Mouse (Mus musculus): ENCODE measurements around the gene Bbs9. TPM values are rescaled to one million over a fixed set of nuclear protein-coding genes. Genes with fewer than 3 reads are reported as not detected.

Bbs9 gene
- polyA plus RNA-seq, 1 experiment from 2014 or later = 15.0 TPM

DNA sequence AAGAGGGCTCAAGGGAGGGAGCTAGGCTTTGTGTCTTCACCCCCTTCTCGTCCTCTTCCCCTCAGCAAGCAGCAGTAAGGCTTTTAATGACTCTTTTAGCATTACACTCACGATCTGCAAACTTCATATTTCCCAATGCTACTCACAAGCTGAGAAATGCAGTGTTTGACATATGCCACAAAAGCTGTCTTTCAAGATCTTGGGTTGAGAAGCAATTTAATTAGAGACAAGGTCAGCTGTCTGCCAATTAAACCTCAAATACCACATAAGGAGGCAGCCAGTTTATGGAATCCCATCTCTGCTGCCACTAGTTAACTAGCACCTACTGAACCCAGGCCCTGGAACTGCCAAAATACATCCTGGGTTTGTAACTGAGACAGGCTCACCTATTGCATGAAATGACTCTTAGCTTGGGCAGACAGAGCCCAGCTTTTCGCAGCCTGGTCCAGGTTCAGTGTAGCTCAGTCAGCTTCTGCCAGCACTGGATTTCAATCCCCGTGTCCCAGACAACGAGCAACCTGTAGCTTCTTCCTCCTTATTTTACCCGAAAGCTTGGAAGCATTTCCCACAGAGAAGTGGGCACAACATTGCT, 278.7 kb downstream of the Bbs9 start:
- 70% methylated on average over 6 of the region's 6 CpGs for WGBS
- no peaks in the 10 kb centered on the region for H3K9me3 ChIP-seq (replicated peaks; ENCODE audit: control insufficient read depth, low read length)

DNA sequence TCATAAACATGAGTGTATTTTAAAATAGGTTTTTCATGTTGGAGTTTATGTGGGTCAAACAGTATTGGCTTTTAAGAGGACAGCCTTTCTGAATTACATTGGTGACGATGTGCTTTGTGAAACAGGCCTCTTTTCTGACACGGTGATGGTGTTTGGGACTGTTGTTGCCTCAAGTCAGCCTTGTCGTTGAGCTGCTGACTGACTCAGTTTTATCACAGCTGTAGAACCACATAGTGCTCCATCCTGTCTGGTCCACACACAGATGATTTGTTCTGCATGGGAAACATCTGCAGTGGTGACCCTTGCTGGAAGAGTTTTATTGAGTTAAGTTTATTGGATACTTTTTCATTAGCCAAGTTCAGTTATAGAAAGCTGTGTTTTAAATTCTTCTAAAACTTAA, 283.0 kb downstream of the Bbs9 start:
- DNase-seq (ENCODE audit: low spot score) (no peak), ATAC-seq (replicated peaks; ENCODE audit: insufficient number of reproducible peaks, low FRiP score, low TSS enrichment, low read depth) (no peak)
- Histone ChIP-seq H3K27ac (replicated peaks; ENCODE audit: low read depth, low read length) (no peak overlapping the region), H3K27me3 (ENCODE audit: control insufficient read depth, insufficient read depth, low read length) (no peaks in the 10 kb centered on the region), H3K4me2 (ENCODE audit: low read depth, low read length) (no peak overlapping the region), H3K4me1 (ENCODE audit: control insufficient read depth, insufficient read depth, low read length) (no peaks in the 10 kb centered on the region), H3K9ac (replicated peaks; ENCODE audit: low read length) (no peak overlapping the region), H3K9me3 (replicated peaks; ENCODE audit: control insufficient read depth, low read length) (no peaks in the 10 kb centered on the region), H3K4me3 (ENCODE audit: low read depth, low read length) (no peak overlapping the region), H3K36me3 (replicated peaks; ENCODE audit: control insufficient read depth, insufficient read depth, low read depth, low read length) (no peaks in the 10 kb centered on the region)
- 71% methylated on average over 3 of the region's 3 CpGs for WGBS

More for the DNA sequence above, 278.7 kb downstream of the Bbs9 start:
- H3K36me3 ChIP-seq (replicated peaks; ENCODE audit: control insufficient read depth, insufficient read depth, low read depth, low read length) = no peaks in the 10 kb centered on the region
- H3K4me3 ChIP-seq (ENCODE audit: low read depth, low read length) = no peak overlapping the region
- H3K9ac ChIP-seq (replicated peaks; ENCODE audit: low read length) = no peak overlapping the region
- no peak overlapping the region for H3K4me2 ChIP-seq (ENCODE audit: low read depth, low read length)
- no peak for ATAC-seq (replicated peaks; ENCODE audit: insufficient number of reproducible peaks, low FRiP score, low TSS enrichment, low read depth)
- H3K27me3 ChIP-seq (ENCODE audit: control insufficient read depth, insufficient read depth, low read length) = no peaks in the 10 kb centered on the region
- H3K4me1 ChIP-seq (ENCODE audit: control insufficient read depth, insufficient read depth, low read length) = no peaks in the 10 kb centered on the region
- no peak for DNase-seq (ENCODE audit: low spot score)
- no peak overlapping the region for H3K27ac ChIP-seq (replicated peaks; ENCODE audit: low read depth, low read length)

- H3K4me3 ChIP-seq (ENCODE audit: low read depth, low read length) = no peak overlapping the region
- no peaks in the 10 kb centered on the region for H3K4me1 ChIP-seq (ENCODE audit: control insufficient read depth, insufficient read depth, low read length)
- H3K36me3 ChIP-seq (replicated peaks; ENCODE audit: control insufficient read depth, insufficient read depth, low read depth, low read length) = no peaks in the 10 kb centered on the region
- no peak for DNase-seq (ENCODE audit: low spot score)
- 57% methylated on average over 3 of the region's 3 CpGs for WGBS
- no peak for ATAC-seq (replicated peaks; ENCODE audit: insufficient number of reproducible peaks, low FRiP score, low TSS enrichment, low read depth)
- H3K9ac ChIP-seq (replicated peaks; ENCODE audit: low read length) = no peak overlapping the region
- no peaks in the 10 kb centered on the region for H3K9me3 ChIP-seq (replicated peaks; ENCODE audit: control insufficient read depth, low read length)
- H3K27ac ChIP-seq (replicated peaks; ENCODE audit: low read depth, low read length) = no peak overlapping the region
- no peaks in the 10 kb centered on the region for H3K27me3 ChIP-seq (ENCODE audit: control insufficient read depth, insufficient read depth, low read length)
- no peak overlapping the region for H3K4me2 ChIP-seq (ENCODE audit: low read depth, low read length)
Observed at GRCm38 (mm10) chr9:22759241-22759640, 283.7 kb downstream of the Bbs9 start.

DNA sequence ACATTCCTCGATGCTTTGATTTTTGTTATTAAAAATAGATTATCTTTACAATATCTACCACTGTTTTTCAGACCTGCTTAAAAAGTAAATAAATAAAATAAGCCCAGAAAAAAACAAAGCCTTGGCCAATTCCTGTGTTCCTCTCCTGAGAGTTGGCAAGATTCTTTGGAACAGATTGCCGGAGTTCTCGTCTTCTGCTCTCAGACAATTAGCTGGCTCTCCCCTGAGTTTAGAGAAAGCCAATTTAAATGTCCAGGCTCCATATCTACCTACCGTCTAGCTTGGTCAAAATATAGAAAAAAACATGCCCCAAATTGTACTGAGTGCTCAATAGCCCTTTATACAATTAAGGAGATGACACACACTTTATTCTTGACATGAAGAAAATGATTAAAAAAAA, 284.9 kb downstream of the Bbs9 start:
- Histone ChIP-seq H3K9ac (replicated peaks; ENCODE audit: low read length) (no peak overlapping the region), H3K27ac (replicated peaks; ENCODE audit: low read depth, low read length) (no peak overlapping the region), H3K9me3 (replicated peaks; ENCODE audit: control insufficient read depth, low read length) (no peaks in the 10 kb centered on the region), H3K4me1 (ENCODE audit: control insufficient read depth, insufficient read depth, low read length) (no peaks in the 10 kb centered on the region), H3K4me2 (ENCODE audit: low read depth, low read length) (no peak overlapping the region), H3K27me3 (ENCODE audit: control insufficient read depth, insufficient read depth, low read length) (no peaks in the 10 kb centered on the region), H3K4me3 (ENCODE audit: low read depth, low read length) (no peak overlapping the region), H3K36me3 (replicated peaks; ENCODE audit: control insufficient read depth, insufficient read depth, low read depth, low read length) (no peaks in the 10 kb centered on the region)
- 70% methylated on average over 4 of the region's 4 CpGs for WGBS
- no peak for ATAC-seq (replicated peaks; ENCODE audit: insufficient number of reproducible peaks, low FRiP score, low TSS enrichment, low read depth)
- no peak for DNase-seq (ENCODE audit: low spot score)

DNA sequence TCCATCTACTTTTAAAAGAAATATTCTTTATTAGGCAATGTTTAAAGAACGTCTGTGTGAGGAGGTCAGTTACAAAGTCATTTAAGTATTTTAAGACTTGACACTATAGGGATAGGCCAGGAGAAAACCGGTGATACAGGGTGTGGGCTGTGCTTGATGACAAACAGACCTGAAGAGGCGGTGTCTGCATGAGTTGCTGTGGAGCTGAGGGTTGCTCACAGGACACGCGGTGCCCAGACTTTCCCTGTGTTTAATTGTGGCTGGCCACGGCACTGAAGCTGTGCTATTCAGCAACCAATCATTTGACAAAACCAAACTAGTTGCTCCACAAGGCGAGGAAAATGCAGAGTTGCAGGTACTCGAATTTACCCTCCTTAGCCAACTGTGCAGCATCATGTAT, 286.0 kb downstream of the Bbs9 start:
- no peaks in the 10 kb centered on the region for H3K4me1 ChIP-seq (ENCODE audit: control insufficient read depth, insufficient read depth, low read length)
- 78% methylated on average over 8 of the region's 8 CpGs for WGBS
- no peak overlapping the region for H3K9ac ChIP-seq (replicated peaks; ENCODE audit: low read length)
- no peaks in the 10 kb centered on the region for H3K9me3 ChIP-seq (replicated peaks; ENCODE audit: control insufficient read depth, low read length)
- H3K27ac ChIP-seq (replicated peaks; ENCODE audit: low read depth, low read length) = no peak overlapping the region
- no peaks in the 10 kb centered on the region for H3K36me3 ChIP-seq (replicated peaks; ENCODE audit: control insufficient read depth, insufficient read depth, low read depth, low read length)
- ATAC-seq (replicated peaks; ENCODE audit: insufficient number of reproducible peaks, low FRiP score, low TSS enrichment, low read depth) (no peak), DNase-seq (ENCODE audit: low spot score) (no peak)
- H3K4me2 ChIP-seq (ENCODE audit: low read depth, low read length) = no peak overlapping the region
- H3K4me3 ChIP-seq (ENCODE audit: low read depth, low read length) = no peak overlapping the region
- H3K27me3 ChIP-seq (ENCODE audit: control insufficient read depth, insufficient read depth, low read length) = no peaks in the 10 kb centered on the region

DNA sequence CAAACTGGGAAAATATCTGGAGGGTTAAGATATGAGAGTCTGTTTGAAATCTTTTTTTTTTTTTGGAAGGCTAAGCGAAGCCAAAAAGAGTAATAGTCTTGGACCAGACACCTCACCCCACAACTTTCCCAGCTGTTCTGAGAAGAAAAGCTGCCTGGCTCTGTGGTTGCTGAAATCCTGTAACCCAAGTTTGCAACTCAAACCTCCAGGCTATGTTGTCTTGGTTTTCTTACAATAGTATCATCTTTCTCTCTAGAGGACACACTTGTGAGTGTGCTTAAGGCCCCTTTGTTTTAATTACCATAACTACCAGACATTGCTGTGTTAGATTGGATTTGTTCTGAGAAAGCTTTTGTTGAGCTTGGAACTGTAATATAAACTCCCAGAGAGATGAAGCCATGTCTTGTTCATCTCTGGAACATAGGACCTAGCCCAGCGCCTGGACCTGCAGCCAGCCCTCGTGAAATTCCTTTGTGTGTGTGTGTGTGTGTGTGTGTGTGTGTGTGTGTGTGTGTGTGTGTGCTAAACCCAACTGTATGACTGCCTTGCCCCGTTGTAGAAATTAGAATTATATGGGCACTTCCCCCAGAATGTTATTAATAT, 290.2 kb downstream of the Bbs9 start:
- no peaks in the 10 kb centered on the region for H3K27me3 ChIP-seq (ENCODE audit: control insufficient read depth, insufficient read depth, low read length)
- 0 out of 2 replicates have a peak, but pooled peaks have one; percentile 59 for ATAC-seq (replicated peaks; ENCODE audit: insufficient number of reproducible peaks, low FRiP score, low TSS enrichment, low read depth)
- 40% methylated on average over 4 of the region's 4 CpGs for WGBS
- no peaks in the 10 kb centered on the region for H3K4me1 ChIP-seq (ENCODE audit: control insufficient read depth, insufficient read depth, low read length)
- H3K27ac ChIP-seq (replicated peaks; ENCODE audit: low read depth, low read length) = no peak overlapping the region
- DNase-seq (ENCODE audit: low spot score) = peak; percentile 20
- no peak overlapping the region for H3K9ac ChIP-seq (replicated peaks; ENCODE audit: low read length)
- no peaks in the 10 kb centered on the region for H3K36me3 ChIP-seq (replicated peaks; ENCODE audit: control insufficient read depth, insufficient read depth, low read depth, low read length)
- no peaks in the 10 kb centered on the region for H3K9me3 ChIP-seq (replicated peaks; ENCODE audit: control insufficient read depth, low read length)
- H3K4me2 ChIP-seq (ENCODE audit: low read depth, low read length) = no peak overlapping the region
- H3K4me3 ChIP-seq (ENCODE audit: low read depth, low read length) = no peak overlapping the region

DNA sequence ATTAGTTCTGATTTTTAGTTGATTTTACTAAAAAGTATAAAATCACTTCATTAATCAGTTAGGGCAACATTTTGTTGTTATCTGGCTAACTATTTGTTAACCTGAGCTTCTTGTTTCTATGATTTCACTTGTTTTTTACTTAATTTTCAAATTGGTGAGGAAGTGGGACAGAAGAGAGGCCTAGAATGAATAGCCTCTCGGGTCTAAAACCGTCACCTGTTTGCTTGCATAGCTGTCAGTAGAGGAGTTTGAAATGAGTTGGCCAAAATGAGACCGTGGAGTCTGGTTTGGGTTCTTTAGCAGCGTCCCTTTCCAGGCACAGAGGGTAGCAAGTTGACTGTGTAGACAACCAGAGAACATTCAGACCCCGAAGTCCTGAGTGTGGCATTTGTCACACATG, 291.6 kb downstream of the Bbs9 start:
- Histone ChIP-seq H3K4me2 (ENCODE audit: low read depth, low read length) (no peak overlapping the region), H3K36me3 (replicated peaks; ENCODE audit: control insufficient read depth, insufficient read depth, low read depth, low read length) (no peaks in the 10 kb centered on the region), H3K9ac (replicated peaks; ENCODE audit: low read length) (no peak overlapping the region), H3K27ac (replicated peaks; ENCODE audit: low read depth, low read length) (no peak overlapping the region), H3K4me1 (ENCODE audit: control insufficient read depth, insufficient read depth, low read length) (no peaks in the 10 kb centered on the region), H3K27me3 (ENCODE audit: control insufficient read depth, insufficient read depth, low read length) (no peaks in the 10 kb centered on the region), H3K4me3 (ENCODE audit: low read depth, low read length) (no peak overlapping the region), H3K9me3 (replicated peaks; ENCODE audit: control insufficient read depth, low read length) (no peaks in the 10 kb centered on the region)
- ATAC-seq (replicated peaks; ENCODE audit: insufficient number of reproducible peaks, low FRiP score, low TSS enrichment, low read depth) = no peak
- 88% methylated on average over 5 of the region's 5 CpGs for WGBS
- no peak for DNase-seq (ENCODE audit: low spot score)

DNA sequence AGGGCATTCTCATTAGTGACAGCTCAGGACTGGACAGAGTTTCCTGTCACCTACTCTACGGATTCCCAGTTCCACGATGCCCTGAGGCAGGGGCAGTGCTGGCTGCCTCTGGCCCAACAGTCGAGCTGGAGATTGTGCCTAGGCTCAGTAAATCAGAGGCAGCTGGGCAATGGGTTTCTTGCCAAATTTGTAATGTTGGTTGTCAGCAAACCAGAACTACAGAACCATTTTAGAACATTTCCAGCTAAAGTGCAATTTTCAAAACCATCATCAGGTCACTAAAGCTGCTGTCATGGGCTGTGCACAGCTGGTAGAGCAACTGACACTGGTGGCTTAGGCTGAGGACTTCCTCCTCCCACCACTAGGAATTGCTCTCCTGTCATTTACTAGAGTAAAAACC, 292.3 kb downstream of the Bbs9 start:
- 29% methylated on average over 3 of the region's 3 CpGs for WGBS
- no peak overlapping the region for H3K4me2 ChIP-seq (ENCODE audit: low read depth, low read length)
- no peak overlapping the region for H3K9ac ChIP-seq (replicated peaks; ENCODE audit: low read length)
- no peaks in the 10 kb centered on the region for H3K27me3 ChIP-seq (ENCODE audit: control insufficient read depth, insufficient read depth, low read length)
- no peak overlapping the region for H3K4me3 ChIP-seq (ENCODE audit: low read depth, low read length)
- H3K27ac ChIP-seq (replicated peaks; ENCODE audit: low read depth, low read length) = no peak overlapping the region
- no peaks in the 10 kb centered on the region for H3K4me1 ChIP-seq (ENCODE audit: control insufficient read depth, insufficient read depth, low read length)
- DNase-seq (ENCODE audit: low spot score) = no peak
- no peak for ATAC-seq (replicated peaks; ENCODE audit: insufficient number of reproducible peaks, low FRiP score, low TSS enrichment, low read depth)
- H3K9me3 ChIP-seq (replicated peaks; ENCODE audit: control insufficient read depth, low read length) = no peaks in the 10 kb centered on the region
- no peaks in the 10 kb centered on the region for H3K36me3 ChIP-seq (replicated peaks; ENCODE audit: control insufficient read depth, insufficient read depth, low read depth, low read length)
